Mouse (Mus musculus) lung, postnatal 0 days (tissue): Measurements from ENCODE around the gene Rps10.

ENCODE experiments used
- CTCF ChIP-seq: IDR thresholded peaks from 2 replicates; pipeline ENCODE4 v1.5.1; 2016; ENCODE audit warnings: antibody characterized with exemption, mild to moderate bottlenecking
- EP300 ChIP-seq: IDR thresholded peaks from 2 replicates; pipeline ENCODE4 v1.6.1; 2016; ENCODE audit warnings: antibody characterized with exemption, mild to moderate bottlenecking, control low read depth

DNA sequence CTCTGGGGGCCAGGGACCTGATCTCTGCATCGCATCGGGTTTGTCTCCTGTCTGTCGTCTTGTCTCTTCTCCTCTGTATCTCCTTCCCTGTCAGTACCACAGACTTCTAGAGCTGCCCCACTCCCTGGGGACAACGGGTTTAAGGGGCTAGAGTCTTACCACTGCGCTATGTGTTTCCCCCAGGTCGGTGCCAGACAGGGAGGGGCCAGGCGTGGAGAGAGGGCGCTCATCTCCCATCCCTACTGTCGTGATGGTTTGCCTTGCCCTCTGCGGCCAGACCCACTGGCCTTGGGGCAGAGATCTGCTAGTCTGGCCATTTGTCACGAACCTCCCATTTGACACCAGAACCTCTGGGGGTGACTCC, 49.1 kb upstream of the Rps10 start:
- TF ChIP-seq CTCF: no peak
- TF ChIP-seq EP300: no peak
